Mouse (Mus musculus) limb, embryonic 12.5 days (tissue): Measurements from ENCODE around the gene BC025920. TPM values are rescaled to one million over a fixed set of nuclear protein-coding genes. Genes with fewer than 3 reads are reported as not detected.

Source experiments
- ATAC-seq: fragments of 200-750 bp; cut with Nextera tagmentation; 2 replicates; pipeline ENCODE4 v1.8.0; 2017; ENCODE audit warnings: low read depth, moderate TSS enrichment; ENCODE audit not compliant: insufficient number of reproducible peaks, insufficient read depth, low FRiP score, low TSS enrichment
- H3K27ac ChIP-seq: fragments of 300-500 bp; sonication (generic); 2 replicates; pipeline ENCODE4 v1.5.1; 2016; ENCODE audit warnings: mild to moderate bottlenecking, moderate library complexity
- H3K27me3 ChIP-seq: fragments of 300-500 bp; sonication (generic); 2 replicates; pipeline ENCODE4 v1.6.1; 2016; ENCODE audit warnings: mild to moderate bottlenecking, moderate library complexity
- H3K36me3 ChIP-seq: fragments of 300-500 bp; sonication (generic); 2 replicates; pipeline ENCODE4 v1.6.1; 2016; ENCODE audit warnings: mild to moderate bottlenecking, moderate library complexity
- H3K4me1 ChIP-seq: fragments of 300-500 bp; sonication (generic); replicated peaks from 2 replicates; pipeline ENCODE4 v1.6.1; 2016
- H3K4me2 ChIP-seq: fragments of 300-500 bp; sonication (generic); 2 replicates; pipeline ENCODE4 v1.6.1; 2016; ENCODE audit warnings: mild to moderate bottlenecking, moderate library complexity
- H3K4me3 ChIP-seq: fragments of 300-500 bp; sonication (generic); replicated peaks from 2 replicates; pipeline ENCODE4 v1.5.1; 2016; ENCODE audit warnings: mild to moderate bottlenecking
- H3K9ac ChIP-seq: fragments of 300-500 bp; sonication (generic); replicated peaks from 2 replicates; pipeline ENCODE4 v1.6.1; 2016; ENCODE audit warnings: mild to moderate bottlenecking, moderate library complexity
- H3K9me3 ChIP-seq: fragments of 300-500 bp; sonication (generic); 2 replicates; pipeline ENCODE4 v1.6.1; 2016; ENCODE audit warnings: mild to moderate bottlenecking, moderate library complexity
- WGBS: fragments of 180-500 bp; shearing (Covaris S2); methylation state at CpG from one replicate; pipeline ENCODE4 v1.1.7; 2016; 5-methylcytosine and 5-hydroxymethylcytosine counted together
- polyA plus RNA-seq: library from polyadenylated mRNA; unstranded; fragments of >200 nt; fragmentation: Nextera tagmentation; extraction: Ambion mirVana; gene quantifications from 2 replicates; pipeline ENCODE4 v1.2.1, GENCODE M21; 2016

BC025920 gene
- polyA plus RNA-seq, 1 experiment from 2014 or later, result 2.0 TPM

DNA sequence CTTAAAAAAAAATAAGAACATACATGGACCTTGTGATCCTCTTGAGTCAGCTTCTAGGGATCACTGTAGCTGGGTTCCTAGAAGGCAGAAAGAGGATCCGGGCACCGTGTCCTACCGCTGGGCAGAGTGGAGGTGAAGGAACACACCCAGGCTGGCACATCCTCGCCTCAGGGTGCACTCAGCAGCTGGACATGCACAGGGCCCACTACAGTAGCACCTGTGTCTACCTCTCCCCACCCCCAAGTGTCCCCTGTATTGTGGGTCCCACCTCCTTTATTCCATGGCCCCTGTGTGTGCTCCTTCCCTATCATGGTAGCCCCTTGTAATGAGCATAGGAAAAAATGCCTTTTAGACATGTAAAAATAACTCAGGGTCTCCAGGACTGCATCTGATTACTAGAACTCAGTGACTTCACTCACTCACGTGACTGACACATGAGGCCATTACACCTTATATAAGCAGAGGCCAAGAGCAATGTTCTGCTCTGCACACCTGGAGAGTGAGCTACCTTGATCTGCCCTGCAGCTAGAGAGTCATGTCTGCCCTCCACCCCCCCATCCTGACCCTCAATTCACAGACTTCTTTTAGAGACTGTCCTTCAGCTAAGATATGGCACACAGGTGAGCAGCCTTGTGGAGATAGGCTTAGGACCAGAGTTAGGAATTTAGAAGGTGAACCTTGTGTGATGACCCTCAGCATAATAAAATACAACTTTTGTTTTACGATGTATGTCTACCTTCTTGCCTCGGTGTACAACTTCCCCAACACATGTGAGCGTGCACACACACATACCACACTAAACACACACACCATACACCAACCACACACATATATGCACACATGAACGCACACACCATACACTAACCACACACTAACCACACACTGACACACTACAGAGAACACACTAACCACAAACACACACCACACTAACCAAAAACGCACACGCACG lies 1.8 kb upstream of the BC025920 start:
- Histone ChIP-seq H3K27me3 (no peaks in the 10 kb centered on the region), H3K4me2 (peak overlapping the region; percentile 88), H3K36me3 (peaks cover 7% of the 10 kb centered on the region; the same call in 1 of the 2 replicates), H3K9me3 (no peaks in the 10 kb centered on the region), H3K9ac (no peak overlapping the region), H3K27ac (peak overlapping the region; percentile 89; the same call in 1 of the 2 replicates), H3K4me3 (peak overlapping the region; percentile 40), H3K4me1 (peaks cover 56% of the 10 kb centered on the region)
- 78% methylated on average over 12 of the region's 12 CpGs for WGBS
- peak; percentile 7; the same call in 1 of the 2 replicates for ATAC-seq

DNA sequence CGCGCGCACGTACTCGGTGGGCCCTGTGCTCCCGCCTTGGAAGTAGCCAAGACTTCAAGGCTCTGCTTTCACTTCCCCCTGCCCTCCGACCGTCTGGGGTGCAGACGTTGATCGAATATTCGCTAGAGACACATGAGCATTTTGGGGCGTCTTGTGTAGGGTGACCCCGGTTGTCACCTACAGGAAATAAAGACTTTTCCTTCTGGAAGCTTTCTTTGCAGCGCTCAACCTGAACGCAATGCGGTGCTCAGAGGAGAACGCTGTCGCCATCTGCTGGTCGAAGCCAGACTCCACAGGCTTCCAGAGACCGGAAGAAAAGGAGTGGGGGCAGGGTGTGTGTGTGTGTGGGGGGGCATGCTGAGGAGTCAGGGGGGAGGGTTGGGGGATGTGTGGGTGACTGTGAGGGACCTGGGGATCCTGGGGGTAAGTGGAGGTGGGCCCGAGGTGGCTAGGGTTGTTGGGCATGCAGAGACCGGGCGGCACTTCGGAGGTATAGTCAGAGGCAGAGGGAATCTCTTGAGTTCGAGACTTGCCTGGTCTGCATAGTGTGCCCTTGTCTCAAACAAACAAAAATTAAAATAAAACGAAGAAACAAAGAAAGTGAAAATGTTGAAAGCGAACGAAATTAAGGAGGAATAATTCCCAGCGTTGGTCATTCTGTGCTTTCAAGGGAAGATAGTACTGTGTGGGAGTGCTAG lies 953 bp upstream of the BC025920 start:
- WGBS, result 21% methylated on average over 29 of the region's 29 CpGs
- H3K27me3 ChIP-seq, result no peaks in the 10 kb centered on the region
- peak overlapping the region; percentile 40 for H3K4me3 ChIP-seq
- no peaks in the 10 kb centered on the region for H3K9me3 ChIP-seq
- peak overlapping the region; percentile 46 for H3K9ac ChIP-seq
- H3K4me1 ChIP-seq, result peaks cover 49% of the 10 kb centered on the region
- ATAC-seq, result no peak; the same call in 1 of the 2 replicates
- peak overlapping the region; percentile 88 for H3K4me2 ChIP-seq
- H3K27ac ChIP-seq, result peak overlapping the region; percentile 89
- peaks cover 7% of the 10 kb centered on the region; the same call in 1 of the 2 replicates for H3K36me3 ChIP-seq

DNA sequence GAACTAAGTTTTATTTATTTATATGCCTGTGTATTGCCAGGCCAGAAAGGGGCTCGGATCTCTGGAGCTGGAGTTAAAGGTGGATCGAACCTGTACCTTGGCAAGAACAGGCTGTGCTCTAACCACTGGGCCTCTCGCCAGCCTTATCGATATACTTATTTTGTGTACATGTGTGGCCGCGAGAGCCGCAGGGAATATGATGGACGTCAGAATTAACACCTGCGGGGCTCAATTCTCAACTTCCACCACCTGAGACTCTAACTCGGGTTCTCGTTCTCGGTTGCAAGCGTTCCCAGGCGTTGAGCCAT lies 450 bp upstream of the BC025920 start:
- ATAC-seq, result no peak
- H3K4me3 ChIP-seq, result peak overlapping the region; percentile 40

DNA sequence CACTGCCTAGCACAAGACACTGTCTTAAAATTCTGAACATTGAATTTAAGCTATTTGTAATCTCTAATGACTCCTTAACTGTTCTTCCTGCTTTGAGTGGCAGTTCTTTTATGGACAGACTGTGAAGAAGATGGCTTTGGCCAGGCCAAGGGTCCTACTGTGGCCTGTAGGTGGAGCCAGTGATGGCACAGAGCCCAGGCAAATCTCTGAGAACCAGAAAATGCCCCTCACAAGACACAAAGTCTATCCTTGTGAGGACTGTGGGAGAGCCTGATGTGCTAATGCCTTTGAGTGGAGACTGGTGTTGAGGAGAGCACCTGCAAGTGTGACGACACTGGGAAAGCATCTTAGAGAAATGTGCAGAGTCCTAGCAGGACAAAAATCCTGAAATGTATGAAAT lies 2.2 kb downstream of the BC025920 start:
- peaks cover 22% of the 10 kb centered on the region for H3K4me1 ChIP-seq
- no peak overlapping the region for H3K4me2 ChIP-seq
- no peak for ATAC-seq
- no peak overlapping the region for H3K9ac ChIP-seq
- no peaks in the 10 kb centered on the region for H3K9me3 ChIP-seq
- 97% methylated on average over 1 of the region's 1 CpGs for WGBS
- no peak overlapping the region for H3K4me3 ChIP-seq
- H3K27ac ChIP-seq, result no peak overlapping the region
- peaks cover 7% of the 10 kb centered on the region; the same call in 1 of the 2 replicates for H3K36me3 ChIP-seq
- no peaks in the 10 kb centered on the region for H3K27me3 ChIP-seq

More for the DNA sequence above, 450 bp upstream of the BC025920 start:
- Histone ChIP-seq H3K9me3 (no peaks in the 10 kb centered on the region), H3K4me1 (peaks cover 44% of the 10 kb centered on the region), H3K4me2 (peak overlapping the region; percentile 88), H3K9ac (peak overlapping the region; percentile 46), H3K36me3 (peaks cover 7% of the 10 kb centered on the region; the same call in 1 of the 2 replicates), H3K27me3 (no peaks in the 10 kb centered on the region), H3K27ac (peak overlapping the region; percentile 89)
- 3% methylated on average over 14 of the region's 14 CpGs for WGBS

DNA sequence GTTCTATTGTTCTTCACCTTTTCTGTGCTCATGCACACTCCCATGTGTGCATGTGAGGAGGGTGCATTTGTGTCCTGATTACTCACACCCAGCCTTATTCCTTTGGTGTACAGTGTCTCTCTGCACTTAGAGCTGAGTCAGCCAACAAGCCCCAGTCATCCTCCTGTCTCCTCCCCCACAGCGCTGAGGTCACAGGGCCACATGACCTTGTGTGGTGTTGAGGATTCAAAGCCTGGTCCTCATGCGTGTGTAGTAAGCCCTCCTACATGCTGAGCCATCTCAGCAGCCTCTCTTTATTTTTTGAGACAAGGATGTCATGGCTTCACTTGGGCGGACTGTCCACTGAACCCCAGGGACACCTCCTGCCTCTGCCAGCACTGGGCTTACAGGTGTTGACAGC lies 6.7 kb downstream of the BC025920 start:
- no peak for ATAC-seq

DNA sequence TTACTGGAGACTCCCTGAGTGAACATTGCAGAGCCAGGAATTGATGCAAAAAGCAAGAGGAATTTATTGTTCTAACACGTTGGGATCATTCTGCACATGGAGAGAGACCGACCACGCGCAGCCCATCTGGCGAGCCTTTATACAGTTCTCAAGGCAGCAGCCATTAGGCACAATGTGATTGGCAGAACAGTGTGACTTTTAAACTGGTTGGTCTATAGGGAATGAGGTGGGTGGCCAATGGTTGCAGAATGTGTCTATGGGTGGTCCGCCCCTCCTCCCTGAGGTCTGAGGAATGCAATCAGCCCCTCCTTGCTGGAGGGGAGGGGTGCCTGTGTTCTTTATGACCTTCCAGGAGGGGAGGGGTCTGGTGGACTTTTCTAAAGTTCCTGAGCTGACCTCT lies 9.4 kb downstream of the BC025920 start:
- Histone ChIP-seq H3K27ac (peak overlapping the region; percentile 72), H3K4me3 (no peak overlapping the region), H3K9ac (no peak overlapping the region), H3K4me1 (peaks cover 14% of the 10 kb centered on the region), H3K36me3 (0 out of 2 replicates have a peak, but pooled peaks cover 2% of the 10 kb centered on the region), H3K4me2 (peak overlapping the region; percentile 17), H3K9me3 (no peaks in the 10 kb centered on the region), H3K27me3 (no peaks in the 10 kb centered on the region)
- 22% methylated on average over 6 of the region's 6 CpGs for WGBS
- peak; percentile 50 for ATAC-seq

More for the DNA sequence above, 6.7 kb downstream of the BC025920 start:
- Histone ChIP-seq H3K4me2 (no peak overlapping the region), H3K9ac (no peak overlapping the region), H3K9me3 (no peaks in the 10 kb centered on the region), H3K4me3 (no peak overlapping the region), H3K36me3 (peaks cover 7% of the 10 kb centered on the region; the same call in 1 of the 2 replicates), H3K27me3 (no peaks in the 10 kb centered on the region), H3K27ac (no peak overlapping the region), H3K4me1 (peaks cover 14% of the 10 kb centered on the region)
- WGBS, result 58% methylated on average over 3 of the region's 3 CpGs

DNA sequence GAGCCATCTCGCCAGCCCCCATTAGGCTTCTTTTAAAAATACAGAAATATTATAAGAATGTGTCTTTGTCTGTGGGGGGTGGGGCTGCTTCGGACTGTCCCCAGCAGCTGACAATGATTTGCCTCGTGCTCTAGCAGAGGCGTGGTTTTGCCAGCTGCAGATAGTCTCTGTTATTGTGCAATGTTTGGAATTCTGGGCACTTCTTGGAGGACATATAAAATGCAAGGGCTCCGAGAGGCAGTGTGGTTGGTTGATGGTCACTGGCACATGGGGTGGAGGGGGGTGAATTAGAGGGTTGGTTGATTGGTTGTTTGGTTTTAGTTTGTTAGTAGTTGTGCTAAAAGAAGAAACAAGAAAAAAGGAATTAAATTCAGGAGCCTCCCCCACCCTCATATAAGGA lies 13.9 kb downstream of the BC025920 start:
- Histone ChIP-seq H3K9me3 (no peaks in the 10 kb centered on the region), H3K27ac (no peak overlapping the region), H3K4me3 (no peak overlapping the region), H3K4me2 (no peak overlapping the region), H3K36me3 (peaks cover 42% of the 10 kb centered on the region), H3K9ac (no peak overlapping the region), H3K4me1 (peaks cover 13% of the 10 kb centered on the region), H3K27me3 (no peaks in the 10 kb centered on the region)
- 82% methylated on average over 5 of the region's 5 CpGs for WGBS
- no peak for ATAC-seq

DNA sequence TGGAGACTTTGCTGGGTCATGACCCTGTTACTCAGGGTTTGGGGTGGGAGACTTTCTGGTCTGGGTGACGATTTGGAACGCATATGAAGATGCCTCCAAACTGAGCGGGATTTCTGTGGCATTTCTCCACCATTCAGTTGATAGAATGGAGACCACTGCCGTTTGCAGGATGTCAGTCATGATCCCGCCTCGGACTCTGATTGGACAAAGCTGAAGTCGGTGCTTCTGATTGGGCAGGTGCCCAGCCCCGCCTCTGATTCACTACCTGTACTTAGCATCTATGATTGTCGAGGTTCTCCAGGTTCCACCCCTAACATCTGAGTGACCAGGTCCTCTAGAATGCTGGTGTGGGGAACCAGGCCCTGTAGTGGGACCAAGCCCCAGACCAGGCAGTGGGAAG lies 14.7 kb downstream of the BC025920 start:
- H3K27me3 ChIP-seq, result no peaks in the 10 kb centered on the region
- no peak for ATAC-seq
- H3K9me3 ChIP-seq, result no peaks in the 10 kb centered on the region
- H3K4me1 ChIP-seq, result peaks cover 5% of the 10 kb centered on the region; the same call in 1 of the 2 replicates
- H3K27ac ChIP-seq, result no peak overlapping the region
- H3K36me3 ChIP-seq, result peaks cover 50% of the 10 kb centered on the region
- 54% methylated on average over 9 of the region's 9 CpGs for WGBS
- no peak overlapping the region for H3K4me2 ChIP-seq
- no peak overlapping the region for H3K4me3 ChIP-seq
- no peak overlapping the region for H3K9ac ChIP-seq

DNA sequence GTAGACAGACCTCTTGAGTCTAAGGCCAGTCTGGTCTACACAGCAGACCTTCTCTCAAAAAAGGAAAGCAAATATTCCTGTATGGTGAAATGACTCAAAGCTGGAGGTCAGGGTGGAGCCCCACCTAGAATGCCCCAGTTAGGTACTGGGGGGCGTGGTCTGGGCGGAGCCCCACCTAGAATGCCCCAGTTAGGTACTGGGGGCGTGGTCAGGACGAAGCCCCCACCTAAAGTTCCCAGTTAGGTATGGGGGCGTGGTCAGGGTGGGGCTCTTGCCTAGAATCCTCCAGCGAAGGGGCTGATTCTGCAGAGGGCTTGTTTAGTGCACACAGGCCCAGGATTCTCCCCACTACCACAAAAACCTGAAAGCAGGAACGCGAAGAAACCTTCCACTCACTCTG lies 17.4 kb downstream of the BC025920 start:
- Histone ChIP-seq H3K36me3 (peaks cover 57% of the 10 kb centered on the region), H3K4me2 (no peak overlapping the region), H3K4me3 (no peak overlapping the region), H3K27me3 (no peaks in the 10 kb centered on the region), H3K9me3 (no peaks in the 10 kb centered on the region), H3K27ac (no peak overlapping the region), H3K4me1 (peaks cover 17% of the 10 kb centered on the region), H3K9ac (no peak overlapping the region)
- WGBS, result 50% methylated on average over 8 of the region's 8 CpGs
- ATAC-seq, result no peak

DNA sequence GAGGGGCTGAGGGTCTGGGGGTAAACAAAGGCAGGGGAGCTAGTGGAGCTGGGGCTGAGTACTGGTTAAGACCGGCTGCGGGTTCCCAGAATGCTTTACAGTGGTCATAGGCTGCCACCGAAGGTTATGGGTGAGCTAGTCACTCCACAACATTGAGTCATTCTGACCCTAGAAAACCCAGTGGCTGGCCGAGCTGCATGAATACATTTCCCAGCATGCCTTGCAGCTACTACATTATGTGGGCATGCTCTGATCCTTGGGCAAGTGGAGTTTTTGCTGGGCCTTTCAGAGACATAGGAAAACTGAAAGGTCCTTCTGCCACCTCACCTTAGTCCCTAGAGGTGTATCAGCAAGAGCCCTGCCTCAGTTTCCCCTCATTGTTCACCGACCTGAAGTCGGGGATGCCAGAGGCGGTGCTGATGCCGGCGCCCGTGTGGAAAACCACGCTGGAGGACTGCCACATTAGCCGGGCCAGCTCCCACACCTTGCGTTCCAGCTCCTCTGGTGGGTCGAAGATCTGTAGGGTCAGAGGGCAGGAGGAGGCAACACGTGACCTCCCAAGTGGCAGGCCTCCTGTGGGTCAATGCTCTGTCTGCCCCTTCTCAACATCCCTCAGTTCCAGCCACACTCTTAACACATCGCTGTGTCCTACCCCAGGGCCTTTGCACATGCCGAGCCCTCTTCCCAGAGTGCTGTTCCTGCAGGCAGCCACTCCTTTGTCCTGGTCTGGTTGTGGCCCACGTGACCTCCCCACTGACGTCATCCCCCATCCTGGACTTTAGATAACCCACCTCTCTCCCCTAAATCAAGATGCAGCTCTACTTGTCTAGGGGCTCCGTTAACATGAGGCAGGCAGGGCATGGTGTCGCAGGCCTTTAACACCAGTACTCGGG lies 20.3 kb downstream of the BC025920 start:
- peak overlapping the region; percentile 72 for H3K9ac ChIP-seq
- H3K36me3 ChIP-seq, result peaks cover 48% of the 10 kb centered on the region
- H3K4me1 ChIP-seq, result peaks cover 18% of the 10 kb centered on the region
- H3K27me3 ChIP-seq, result no peaks in the 10 kb centered on the region
- WGBS, result 91% methylated on average over 22 of the region's 22 CpGs
- no peak for ATAC-seq
- peak overlapping the region; percentile 7; the same call in 1 of the 2 replicates for H3K27ac ChIP-seq
- peak overlapping the region; percentile 74 for H3K4me3 ChIP-seq
- H3K9me3 ChIP-seq, result no peaks in the 10 kb centered on the region
- peak overlapping the region; percentile 88 for H3K4me2 ChIP-seq
